Mouse (Mus musculus) pancreas, adult 10 weeks (tissue): ENCODE results near the gene Cdc14a. TPM values are rescaled to one million over a fixed set of nuclear protein-coding genes. Genes with fewer than 3 reads are reported as not detected.

Experiments
- polyA plus RNA-seq: library from polyadenylated mRNA; stranded (reverse); fragments of 350-450 nt; fragmentation: Illumina TruSeq; extraction: RNeasy Lipid Tissue Mini Kit (QIAGEN cat#74804); gene quantifications from one replicate; pipeline ENCODE4 v1.2.3, GENCODE M21; 2015; ENCODE audit warnings: low read depth, low replicate concordance; ENCODE audit not compliant: insufficient read depth

Gene Cdc14a
- 0.81 TPM for polyA plus RNA-seq

GRCm38 (mm10) chr3:116423353-116424159 lies at the start of gene Cdc14a:
Cdc14a (minus strand) TSS chr3:116424032.

GRCm38 (mm10) chr3:116253077-116253531 lies 170.7 kb downstream of the Cdc14a start, which contains the start of gene Gpr88:
Gpr88 (minus strand) TSS chr3:116253503.

Other genes with a start within 250 kb of the Cdc14a start
- gene Gpr88, start 170.5 kb downstream of the Cdc14a start, polyA plus RNA-seq: not detected
- 6.6 TPM for gene Rtca, start 84.2 kb upstream of the Cdc14a start, polyA plus RNA-seq
- 6.7 TPM for gene Dbt, start 89.0 kb upstream of the Cdc14a start, polyA plus RNA-seq
- gene Lrrc39, start 138.9 kb upstream of the Cdc14a start, polyA plus RNA-seq: 0.44 TPM
- 1.3 TPM for gene Sass6, start 170.9 kb upstream of the Cdc14a start, polyA plus RNA-seq
- gene Trmt13, start 190.6 kb upstream of the Cdc14a start, polyA plus RNA-seq: 8.4 TPM
- gene Mfsd14a, start 238.6 kb upstream of the Cdc14a start, polyA plus RNA-seq: 9.5 TPM